Mouse (Mus musculus): ENCODE measurements at regions not wholly inside any gene's neighbourhood (a gene's known extent, or its start where the extent isn't known, plus 50 kb on each side); places are given as distances from the start of the nearest gene placed in this dataset.

GRCm38 (mm10) chr14:123219590-123219989 is 235.8 kb upstream of the Tmtc4 start:
- in situ Hi-C loops (cut with MboI, MseI): no loop called here

DNA sequence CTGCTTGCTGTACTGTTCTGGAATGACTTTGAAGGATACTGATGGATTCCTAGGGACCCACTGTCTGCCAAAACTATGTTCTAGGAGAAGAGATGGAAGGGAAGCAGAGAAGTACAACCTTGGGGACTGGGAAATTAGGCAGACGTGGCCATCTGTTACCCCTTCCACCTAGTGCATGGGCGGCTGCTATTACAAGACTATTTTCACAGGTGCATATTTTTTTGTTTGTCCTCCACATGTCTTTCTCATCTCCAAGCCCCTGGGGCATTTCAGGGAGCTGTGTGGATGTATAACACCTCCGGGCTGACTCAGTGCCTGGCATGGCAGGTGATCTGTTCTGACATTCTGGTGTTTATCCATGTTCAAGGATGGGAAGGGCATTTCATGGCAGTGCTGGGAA is 226.4 kb upstream of the Tmtc4 start:
- in situ Hi-C loops (cut with MboI, MseI): no loop called here

- in situ Hi-C loops (cut with MboI, MseI): no loop called here
Observed at GRCm38 (mm10) chr14:123202848-123203247, 219.0 kb upstream of the Tmtc4 start.

- in situ Hi-C loops (cut with MboI, MseI): no loop called here
Observed at GRCm38 (mm10) chr14:123202313-123202712, 218.5 kb upstream of the Tmtc4 start.

- in situ Hi-C loops (cut with MboI, MseI): no loop called here
Observed at GRCm38 (mm10) chr14:123201426-123202274, 217.8 kb upstream of the Tmtc4 start.

DNA sequence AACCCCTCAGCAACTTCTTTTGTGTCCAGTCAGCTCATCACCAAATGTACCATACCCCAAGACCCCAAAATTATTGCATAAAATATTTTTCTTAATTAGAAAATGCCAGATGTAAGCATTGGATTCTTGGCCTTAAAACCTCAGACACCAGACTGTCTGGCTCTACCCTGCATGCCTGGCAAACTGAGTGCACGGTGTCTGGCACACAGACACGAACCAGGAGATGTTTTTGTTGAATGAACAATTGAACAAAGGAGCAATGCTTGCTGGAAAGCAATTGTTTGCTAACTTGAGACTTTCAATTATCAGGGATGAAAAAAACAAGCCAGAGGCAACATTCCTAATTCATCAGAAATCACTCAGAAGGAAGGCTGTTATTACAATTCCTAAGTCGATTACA is 215.3 kb upstream of the Tmtc4 start:
- in situ Hi-C loops (cut with MboI, MseI): no loop called here

- in situ Hi-C loops (cut with MboI, MseI): no loop called here
Observed at GRCm38 (mm10) chr14:123192574-123192973, 208.7 kb upstream of the Tmtc4 start.

DNA sequence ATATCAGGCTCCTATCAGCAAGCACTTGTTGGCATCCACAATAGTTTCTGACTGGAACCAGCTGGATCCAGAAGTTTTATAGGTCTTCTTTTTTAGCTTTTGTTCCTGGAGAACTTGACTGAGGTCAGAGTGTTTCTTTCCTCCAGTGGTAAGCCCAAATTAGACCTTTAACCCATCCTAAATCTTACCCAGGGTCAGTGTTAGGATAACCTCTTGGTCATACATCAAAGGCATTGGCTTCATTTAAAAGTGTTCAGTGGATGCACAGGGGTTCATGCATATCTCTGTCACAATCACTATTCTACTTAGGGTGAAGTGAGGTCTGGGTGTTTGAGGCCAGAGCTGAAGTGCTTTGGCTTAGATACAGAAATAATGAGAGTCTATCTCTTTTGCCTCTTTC is 206.9 kb upstream of the Tmtc4 start:
- in situ Hi-C loops (cut with MboI, MseI): no loop called here

DNA sequence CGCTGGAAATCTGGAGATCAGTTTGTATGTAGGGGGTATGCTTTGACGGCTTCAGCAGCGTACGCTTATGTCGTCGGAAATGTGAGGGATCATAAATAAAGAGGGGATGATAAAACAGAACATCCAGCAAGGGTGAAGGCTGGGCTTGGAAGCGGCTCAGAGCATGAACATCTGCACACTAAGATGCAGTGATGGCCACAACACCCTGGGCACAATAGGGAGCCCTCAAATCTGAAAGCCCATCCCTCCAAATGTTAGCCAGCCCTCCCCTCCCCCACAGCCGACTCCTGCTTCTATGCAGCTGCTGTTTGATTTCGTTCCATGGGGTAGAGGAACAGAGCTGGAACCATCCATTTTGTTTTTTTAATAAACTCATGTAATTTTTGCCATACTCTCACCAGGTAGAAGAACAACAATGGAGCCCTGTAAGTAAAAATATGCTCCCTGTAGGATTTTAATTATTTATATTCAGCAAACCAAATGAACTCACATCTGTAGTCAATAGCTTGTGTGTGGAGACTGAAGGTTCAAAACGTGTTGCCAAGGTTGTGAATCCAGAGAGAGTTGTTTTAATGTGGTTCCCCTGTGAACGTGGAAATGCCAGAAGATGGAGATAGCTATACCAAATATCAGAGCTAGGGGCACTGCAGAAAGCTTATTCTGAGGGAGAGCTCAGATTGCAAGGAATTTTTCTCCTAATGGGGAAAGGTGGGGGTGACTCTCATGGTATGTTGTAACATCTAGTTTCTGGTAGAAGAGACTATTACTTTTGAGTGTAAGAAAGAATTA is 203.6 kb upstream of the Tmtc4 start:
- in situ Hi-C loops (cut with MboI, MseI): no loop called here

DNA sequence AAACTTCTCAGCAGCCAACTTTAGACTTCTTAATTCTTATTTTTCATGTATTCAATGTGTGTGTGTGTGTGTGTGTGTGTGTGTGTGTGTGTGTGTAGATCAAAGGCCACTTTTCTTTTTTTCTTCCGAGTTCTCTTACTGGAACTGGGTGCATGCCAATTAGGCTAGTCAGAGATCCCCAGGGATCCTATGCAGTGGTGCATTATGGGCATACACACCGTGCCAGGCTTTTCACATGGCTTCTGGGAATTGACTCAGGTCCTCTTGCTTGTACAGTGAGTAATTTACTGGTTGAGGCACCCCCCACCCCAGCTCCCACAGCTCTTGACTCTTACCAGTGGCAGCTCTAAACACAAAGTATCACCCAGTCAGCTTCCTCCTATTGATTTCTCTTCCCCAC is 189.3 kb upstream of the Tmtc4 start:
- in situ Hi-C loops (cut with MboI, MseI): loop anchor here (10.0 kb wide), 1 partner anchor 622 kb away; no protein-coding TSS in a partner anchor

GRCm38 (mm10) chr14:123171865-123172264 is 188.0 kb upstream of the Tmtc4 start:
- in situ Hi-C loops (cut with MboI, MseI): loop anchor here (10.0 kb wide), 1 partner anchor 623 kb away; no protein-coding TSS in a partner anchor

DNA sequence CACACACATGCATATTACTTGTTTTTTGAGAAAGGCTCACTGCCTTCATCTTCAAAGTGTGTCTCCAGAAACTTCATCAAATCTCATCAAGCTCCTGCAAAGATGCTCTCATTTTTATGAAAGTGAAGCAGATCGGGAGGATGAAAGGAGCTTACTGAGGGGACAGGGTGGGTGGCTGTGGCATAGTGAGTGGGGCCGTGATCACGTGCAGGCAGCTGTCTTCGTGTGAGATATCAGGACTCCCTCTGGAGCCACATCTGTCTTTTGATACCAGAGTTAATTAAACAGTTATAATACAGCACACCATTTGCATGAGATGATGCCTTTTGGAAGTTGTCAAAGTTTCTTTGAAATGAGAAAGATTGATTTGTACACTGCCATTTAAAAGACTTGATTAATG is 180.0 kb upstream of the Tmtc4 start:
- in situ Hi-C loops (cut with MboI, MseI): no loop called here

DNA sequence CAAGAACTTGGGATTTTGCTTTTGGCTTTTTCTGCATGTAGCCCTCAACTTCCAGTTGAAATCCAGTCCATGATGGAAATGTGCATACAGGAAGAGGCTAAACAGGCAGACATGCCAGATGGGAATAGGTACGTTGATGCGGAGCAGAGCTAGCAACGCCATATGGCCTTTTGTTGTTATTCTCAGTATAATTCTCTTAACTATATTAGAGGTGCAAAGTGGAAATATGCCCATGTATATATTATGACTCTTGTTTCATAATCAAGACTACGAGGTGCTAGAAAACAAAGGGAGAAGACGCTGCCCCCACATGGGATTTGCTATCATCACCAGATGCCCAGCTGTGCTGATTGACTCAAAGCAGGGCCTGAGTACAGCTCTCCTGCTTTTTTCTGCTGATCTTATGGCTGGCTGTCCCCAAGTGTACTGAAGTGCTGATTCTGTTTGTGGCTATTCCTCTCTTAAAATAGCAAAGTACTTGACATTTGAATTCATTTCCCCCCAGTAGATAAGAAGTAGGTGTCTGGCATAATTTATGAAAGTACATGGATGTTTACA is 159.7 kb upstream of the Tmtc4 start:
- in situ Hi-C loops (cut with MboI, MseI): no loop called here

DNA sequence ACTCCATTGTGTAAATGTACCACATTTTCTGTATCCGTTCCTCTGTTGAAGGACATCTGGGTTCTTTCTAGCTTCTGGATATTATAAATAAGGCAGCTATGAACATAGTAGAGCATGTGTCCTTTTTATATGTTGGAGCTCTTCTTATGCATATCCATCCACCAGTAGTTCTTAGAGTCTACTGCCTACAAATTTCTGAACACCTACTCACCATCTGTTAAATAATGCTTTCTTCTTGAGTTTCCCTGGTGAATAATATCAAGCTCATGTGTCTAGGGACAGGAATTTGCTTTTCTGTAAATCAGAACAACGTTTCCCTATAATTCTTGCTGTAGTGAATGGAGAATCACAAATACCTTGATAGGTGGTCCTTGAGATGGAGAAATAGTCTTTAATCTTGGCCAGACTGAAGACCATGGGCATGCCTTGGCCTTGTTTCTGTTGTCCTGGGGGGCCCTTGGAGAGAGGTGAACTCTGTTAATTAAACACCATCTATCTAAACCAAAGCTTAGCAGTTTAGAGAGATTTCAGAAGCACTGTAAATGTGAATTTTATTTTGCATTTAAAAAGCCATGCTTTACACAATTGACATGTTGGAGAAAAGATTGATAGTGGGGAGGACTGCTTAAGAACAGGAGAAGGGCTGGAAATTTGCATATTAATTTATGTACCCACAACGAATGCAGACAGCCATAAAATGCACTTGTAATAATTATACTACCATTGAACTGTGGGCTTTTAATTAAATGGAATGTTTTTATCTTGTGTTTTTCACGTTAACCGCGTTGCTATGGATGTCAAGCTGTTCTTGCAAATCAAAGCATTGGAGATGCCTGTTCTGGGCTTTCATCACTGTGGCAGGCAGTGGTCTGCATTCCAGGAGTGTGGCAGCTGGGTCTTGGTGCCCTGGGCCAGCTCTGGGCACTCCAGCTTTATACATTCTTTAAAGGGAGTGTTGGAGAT is 155.2 kb upstream of the Tmtc4 start:
- in situ Hi-C loops (cut with MboI, MseI): no loop called here

DNA sequence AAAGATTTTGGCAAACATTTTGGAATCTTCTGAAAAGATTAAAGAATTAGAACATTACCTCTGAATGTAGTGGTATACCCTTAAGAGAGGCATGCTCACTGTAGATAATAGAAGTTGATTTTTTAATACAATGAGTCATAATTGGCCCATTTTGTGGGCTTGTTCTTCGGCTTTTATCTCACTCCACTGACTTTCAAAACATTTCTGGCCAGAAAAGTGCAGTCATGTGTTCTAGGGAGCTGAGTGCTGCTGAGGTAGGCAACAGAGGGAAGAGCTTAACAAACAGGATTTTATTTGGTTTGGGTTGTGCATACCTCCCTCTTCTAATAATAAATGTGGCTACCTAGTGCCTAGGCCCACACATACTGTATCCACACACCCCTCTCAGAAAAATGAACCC is 150.1 kb upstream of the Tmtc4 start:
- in situ Hi-C loops (cut with MboI, MseI): no loop called here

DNA sequence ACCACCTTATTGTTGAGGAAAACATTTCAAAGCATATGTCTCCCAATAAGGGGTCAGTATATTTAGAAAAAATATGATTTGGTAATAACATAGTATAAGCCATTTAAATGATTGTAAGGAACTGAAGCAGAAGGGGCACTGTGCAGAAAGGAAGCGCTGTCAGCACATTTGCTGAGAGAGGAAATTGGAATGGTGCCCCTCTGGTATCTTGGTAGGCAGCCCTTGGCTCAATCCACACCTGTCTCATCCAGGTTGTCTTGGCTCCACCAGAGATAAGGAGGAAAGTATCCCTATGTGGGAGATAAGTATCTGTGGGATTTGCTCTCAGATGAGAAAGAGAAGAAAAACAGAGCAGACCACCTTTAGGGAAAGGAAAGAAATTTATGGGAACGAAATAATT is 136.5 kb upstream of the Tmtc4 start:
- in situ Hi-C loops (cut with MboI, MseI): loop anchor here (5.0 kb wide), 1 partner anchor 58 kb away; no protein-coding TSS in a partner anchor

- in situ Hi-C loops (cut with MboI, MseI): no loop called here
Observed at GRCm38 (mm10) chr14:123116337-123116736, 132.5 kb upstream of the Tmtc4 start.

GRCm38 (mm10) chr14:123110533-123110932 is 126.7 kb upstream of the Tmtc4 start:
- in situ Hi-C loops (cut with MboI, MseI): no loop called here

- in situ Hi-C loops (cut with MboI, MseI): no loop called here
Observed at GRCm38 (mm10) chr14:123100371-123100770, 116.5 kb upstream of the Tmtc4 start.

DNA sequence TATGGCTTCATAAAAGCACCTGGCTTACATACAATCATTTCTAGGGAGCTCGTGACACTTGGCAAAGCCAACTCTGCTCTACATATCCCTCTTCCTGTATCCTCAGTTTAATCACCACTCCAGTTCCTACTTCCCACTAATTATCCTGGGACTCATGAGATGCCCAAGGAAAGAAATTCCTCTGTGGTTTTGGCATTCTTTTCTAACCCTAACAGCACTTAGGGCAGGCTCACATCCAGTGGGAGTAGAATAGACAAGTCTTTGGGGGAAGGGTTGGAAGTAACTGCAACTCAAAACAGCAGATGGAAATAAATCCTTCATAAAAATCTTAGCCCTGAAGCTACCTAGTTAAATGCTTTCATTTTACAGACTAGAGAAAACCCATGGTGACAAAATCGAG is 112.3 kb upstream of the Tmtc4 start:
- in situ Hi-C loops (cut with MboI, MseI): no loop called here

GRCm38 (mm10) chr14:123082065-123082464 is 98.2 kb upstream of the Tmtc4 start:
- in situ Hi-C loops (cut with MboI, MseI): no loop called here

Data from T-helper 1 cell (primary cell).